Mouse (Mus musculus) forebrain, embryonic 13.5 days (tissue): ENCODE measurements around the gene Krtap11-1. TPM values are rescaled to one million over a fixed set of nuclear protein-coding genes. Genes with fewer than 3 reads are reported as not detected.

Experiments used
- ATAC-seq: fragments of 200-750 bp; cut with Nextera tagmentation; 2 replicates; pipeline ENCODE4 v1.8.0; 2017
- H3K27ac ChIP-seq: fragments of 300-500 bp; sonication (generic); 2 replicates; pipeline ENCODE4 v1.5.1; 2015; ENCODE audit warnings: inconsistent platforms, mild to moderate bottlenecking, moderate library complexity
- H3K27me3 ChIP-seq: fragments of 300-500 bp; sonication (generic); 2 replicates; pipeline ENCODE4 v1.6.1; 2015; ENCODE audit warnings: mild to moderate bottlenecking, inconsistent platforms
- H3K36me3 ChIP-seq: fragments of 300-500 bp; sonication (generic); 2 replicates; pipeline ENCODE4 v1.6.1; 2015; ENCODE audit warnings: mild to moderate bottlenecking, inconsistent platforms; ENCODE audit not compliant: poor library complexity, severe bottlenecking
- H3K4me1 ChIP-seq: fragments of 300-500 bp; sonication (generic); 2 replicates; pipeline ENCODE4 v1.6.1; 2015; ENCODE audit warnings: inconsistent platforms
- H3K4me2 ChIP-seq: fragments of 300-500 bp; sonication (generic); 2 replicates; pipeline ENCODE4 v1.6.1; 2015; ENCODE audit warnings: inconsistent platforms, mild to moderate bottlenecking, moderate library complexity
- H3K4me3 ChIP-seq: fragments of 300-500 bp; sonication (generic); 2 replicates; pipeline ENCODE4 v1.5.1; 2015; ENCODE audit warnings: mild to moderate bottlenecking, inconsistent platforms
- H3K9ac ChIP-seq: fragments of 300-500 bp; sonication (generic); 2 replicates; pipeline ENCODE4 v1.6.1; 2015; ENCODE audit warnings: mild to moderate bottlenecking, inconsistent platforms
- H3K9me3 ChIP-seq: fragments of 300-500 bp; sonication (generic); replicated peaks from 2 replicates; pipeline ENCODE4 v1.6.1; 2016; ENCODE audit warnings: inconsistent platforms
- WGBS: fragments of 180-500 bp; shearing (Covaris S2); methylation state at CpG from one replicate; pipeline ENCODE4 v1.1.7; 2015; 5-methylcytosine and 5-hydroxymethylcytosine counted together
- polyA plus RNA-seq: library from polyadenylated mRNA; unstranded; fragments of >200 nt; fragmentation: Nextera tagmentation; extraction: Ambion mirVana; gene quantifications from 2 replicates; pipeline ENCODE4 v1.2.1, GENCODE M21; 2015

Krtap11-1 gene
- polyA plus RNA-seq, 1 experiment from 2014 or later = not detected

DNA sequence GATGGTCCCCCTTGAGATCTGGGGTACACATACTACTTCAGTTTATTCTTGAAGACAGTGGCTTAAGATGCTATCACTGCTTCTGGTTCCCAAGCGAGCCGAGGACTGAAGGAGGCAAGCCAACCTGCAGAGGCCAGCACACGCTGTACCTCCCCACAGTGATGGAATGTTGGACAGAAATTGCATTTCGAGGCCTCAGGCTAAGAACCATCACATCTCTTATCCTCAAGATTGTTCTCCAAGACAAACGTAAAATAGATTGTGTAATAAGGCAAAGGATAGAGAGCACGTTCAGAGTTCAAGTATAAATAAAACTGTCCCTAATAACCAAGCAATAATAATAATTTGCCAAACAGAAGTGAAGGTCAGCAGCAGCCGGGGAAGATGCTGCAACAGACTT lies 2.8 kb downstream of the Krtap11-1 start:
- Histone ChIP-seq H3K4me3 (no peak overlapping the region), H3K9ac (no peak overlapping the region), H3K9me3 (no peaks in the 10 kb centered on the region), H3K4me1 (no peaks in the 10 kb centered on the region; the same call in 1 of the 2 replicates), H3K4me2 (no peak overlapping the region), H3K27ac (no peak overlapping the region), H3K36me3 (no peaks in the 10 kb centered on the region), H3K27me3 (no peaks in the 10 kb centered on the region)
- ATAC-seq = no peak
- 91% methylated on average over 7 of the region's 7 CpGs for WGBS

DNA sequence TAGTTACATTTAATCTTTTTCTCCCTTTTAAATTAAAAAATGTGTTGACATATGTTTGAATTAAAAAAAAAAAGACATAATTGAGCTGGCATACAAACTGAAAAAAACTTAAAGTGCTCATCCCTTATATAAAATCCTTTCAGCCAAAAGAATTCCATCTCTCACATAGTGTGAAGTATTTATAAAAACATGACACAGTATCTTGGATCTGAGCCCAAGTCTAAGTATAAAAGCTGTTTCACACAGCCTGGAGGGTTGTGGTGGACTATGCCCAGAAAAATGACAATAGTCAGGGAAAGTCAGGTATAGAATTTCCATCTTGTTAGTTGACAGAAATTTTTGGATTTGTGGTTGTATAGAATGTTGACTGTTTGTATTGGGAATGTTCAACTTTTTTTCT lies 20.7 kb downstream of the Krtap11-1 start:
- Histone ChIP-seq H3K36me3 (no peaks in the 10 kb centered on the region), H3K4me3 (no peak overlapping the region), H3K9ac (no peak overlapping the region), H3K27me3 (no peaks in the 10 kb centered on the region), H3K4me1 (no peaks in the 10 kb centered on the region), H3K4me2 (no peak overlapping the region), H3K9me3 (no peaks in the 10 kb centered on the region), H3K27ac (no peak overlapping the region)
- peak; percentile 68; the same call in 1 of the 2 replicates for ATAC-seq

DNA sequence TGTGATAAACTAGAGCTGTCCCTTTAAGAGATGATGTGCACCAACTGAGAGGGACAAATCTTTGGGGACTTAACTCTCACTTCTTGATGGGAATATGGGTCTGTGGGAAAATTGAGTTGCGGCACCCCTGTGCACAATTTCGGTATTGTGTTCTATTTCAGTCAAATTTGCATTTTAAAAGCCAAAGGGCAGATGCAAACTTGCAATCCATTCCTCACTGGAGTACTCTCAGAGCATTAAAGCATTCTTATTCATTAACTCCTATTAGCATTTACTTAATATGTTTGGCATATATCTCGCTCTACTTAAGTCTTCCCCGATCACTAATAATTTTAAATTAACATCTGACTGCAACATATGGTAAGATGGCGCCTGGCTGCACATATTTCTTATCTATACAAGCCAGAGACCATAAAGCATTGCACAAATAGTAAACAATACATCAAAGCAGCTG lies 32.9 kb downstream of the Krtap11-1 start:
- Histone ChIP-seq H3K9me3 (no peaks in the 10 kb centered on the region), H3K9ac (no peak overlapping the region), H3K4me1 (peaks cover 12% of the 10 kb centered on the region), H3K27me3 (no peaks in the 10 kb centered on the region), H3K36me3 (no peaks in the 10 kb centered on the region), H3K4me3 (no peak overlapping the region), H3K4me2 (no peak overlapping the region), H3K27ac (no peak overlapping the region)
- WGBS = 36% methylated on average over 5 of the region's 5 CpGs
- ATAC-seq = peak; percentile 70

DNA sequence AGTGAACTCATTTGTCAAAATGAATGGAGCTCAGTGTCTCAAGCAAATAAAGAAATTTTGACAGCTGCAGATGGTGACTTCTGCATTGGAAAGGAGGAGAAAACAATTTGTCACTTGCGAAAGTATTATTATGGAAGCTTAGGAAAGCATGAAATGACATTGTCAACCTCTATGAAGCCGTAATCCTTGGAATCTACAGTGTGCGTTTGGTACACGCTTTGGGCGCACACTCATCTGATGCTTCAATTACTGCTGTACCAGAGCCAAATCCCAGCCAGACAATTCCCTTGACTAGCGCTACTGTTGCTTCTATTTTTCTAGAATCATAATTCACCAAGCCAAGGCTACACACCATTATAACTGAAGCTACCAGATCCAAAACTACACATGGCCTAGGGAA lies 33.6 kb downstream of the Krtap11-1 start:
- Histone ChIP-seq H3K36me3 (no peaks in the 10 kb centered on the region), H3K27ac (no peak overlapping the region), H3K9me3 (no peaks in the 10 kb centered on the region), H3K4me1 (peaks cover 12% of the 10 kb centered on the region), H3K9ac (no peak overlapping the region), H3K4me3 (no peak overlapping the region), H3K27me3 (no peaks in the 10 kb centered on the region), H3K4me2 (no peak overlapping the region)
- WGBS = 78% methylated on average over 6 of the region's 6 CpGs
- no peak for ATAC-seq

DNA sequence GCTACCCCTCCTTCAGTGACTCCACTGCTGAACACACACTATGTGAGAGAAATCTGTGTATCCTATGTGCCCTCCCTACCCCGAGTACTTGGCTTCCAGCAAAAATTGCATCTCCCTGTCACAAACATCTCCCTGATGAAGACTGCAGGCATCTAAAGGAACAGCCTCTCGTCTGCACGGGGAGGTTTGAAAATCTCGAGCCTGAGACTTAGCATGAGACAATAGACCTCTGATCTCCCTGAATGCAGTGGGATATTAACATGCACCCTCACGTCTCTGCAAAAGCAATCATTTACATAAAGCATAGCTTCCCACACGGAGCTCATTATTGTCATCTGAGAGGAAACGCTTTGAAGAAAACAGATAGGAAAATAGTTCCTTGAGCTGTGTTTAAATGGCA lies 40.4 kb downstream of the Krtap11-1 start:
- H3K9ac ChIP-seq = peak overlapping the region; percentile 9; the same call in 1 of the 2 replicates
- H3K4me3 ChIP-seq = no peak overlapping the region
- no peaks in the 10 kb centered on the region for H3K9me3 ChIP-seq
- ATAC-seq = peak; percentile 85
- H3K4me1 ChIP-seq = peaks cover 28% of the 10 kb centered on the region
- WGBS = 2% methylated on average over 7 of the region's 7 CpGs
- H3K27me3 ChIP-seq = no peaks in the 10 kb centered on the region
- peak overlapping the region; percentile 72 for H3K27ac ChIP-seq
- H3K4me2 ChIP-seq = peak overlapping the region; percentile 42
- H3K36me3 ChIP-seq = no peaks in the 10 kb centered on the region

DNA sequence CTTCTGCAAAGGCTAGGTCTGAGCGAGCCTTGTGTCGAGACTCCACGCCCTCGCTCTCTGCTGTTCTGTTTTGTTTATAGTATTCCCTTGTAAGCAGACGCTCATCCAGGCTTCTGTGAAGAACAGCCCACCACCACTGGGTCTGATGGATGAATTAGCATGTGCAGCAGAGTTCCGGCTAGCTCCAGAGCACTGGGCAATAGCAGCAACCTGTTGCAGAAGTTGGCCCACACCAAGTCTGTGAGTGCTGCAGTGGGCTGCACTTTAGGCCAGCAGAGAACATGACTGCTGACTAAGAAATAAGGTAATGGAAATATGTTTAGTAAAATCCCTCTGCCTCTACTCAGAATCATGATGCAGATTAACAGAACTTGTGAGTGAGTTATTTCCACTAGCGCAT lies 41.1 kb downstream of the Krtap11-1 start:
- Histone ChIP-seq H3K4me2 (no peak overlapping the region), H3K36me3 (no peaks in the 10 kb centered on the region), H3K4me3 (no peak overlapping the region), H3K27ac (peak overlapping the region; percentile 72), H3K27me3 (no peaks in the 10 kb centered on the region), H3K9me3 (no peaks in the 10 kb centered on the region), H3K9ac (no peak overlapping the region), H3K4me1 (peaks cover 28% of the 10 kb centered on the region)
- peak; percentile 44 for ATAC-seq
- 37% methylated on average over 7 of the region's 7 CpGs for WGBS

DNA sequence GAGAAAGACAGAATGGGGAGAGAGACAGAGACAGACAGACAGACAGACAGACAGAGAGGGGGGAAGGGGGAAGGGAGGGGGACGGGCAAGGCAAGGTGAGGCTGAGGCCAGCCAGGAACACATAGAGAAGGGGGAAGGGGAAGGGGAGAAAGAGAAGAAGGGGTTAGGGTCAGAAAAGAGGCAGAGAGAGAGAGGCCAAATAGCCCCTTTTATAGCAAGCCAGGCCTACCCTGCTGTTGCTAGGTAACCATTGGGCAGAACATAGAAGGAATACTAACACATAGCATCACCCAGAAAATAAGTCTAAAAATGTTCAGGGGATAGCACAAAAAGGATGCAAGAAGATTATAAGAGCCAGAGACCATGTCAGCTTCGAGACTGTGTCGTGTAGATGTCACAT lies 42.6 kb downstream of the Krtap11-1 start:
- H3K27ac ChIP-seq = no peak overlapping the region
- no peak overlapping the region for H3K4me2 ChIP-seq
- WGBS = 63% methylated on average over 3 of the region's 3 CpGs
- no peaks in the 10 kb centered on the region for H3K9me3 ChIP-seq
- peaks cover 28% of the 10 kb centered on the region for H3K4me1 ChIP-seq
- H3K27me3 ChIP-seq = no peaks in the 10 kb centered on the region
- H3K36me3 ChIP-seq = no peaks in the 10 kb centered on the region
- H3K4me3 ChIP-seq = no peak overlapping the region
- ATAC-seq = no peak
- no peak overlapping the region for H3K9ac ChIP-seq

DNA sequence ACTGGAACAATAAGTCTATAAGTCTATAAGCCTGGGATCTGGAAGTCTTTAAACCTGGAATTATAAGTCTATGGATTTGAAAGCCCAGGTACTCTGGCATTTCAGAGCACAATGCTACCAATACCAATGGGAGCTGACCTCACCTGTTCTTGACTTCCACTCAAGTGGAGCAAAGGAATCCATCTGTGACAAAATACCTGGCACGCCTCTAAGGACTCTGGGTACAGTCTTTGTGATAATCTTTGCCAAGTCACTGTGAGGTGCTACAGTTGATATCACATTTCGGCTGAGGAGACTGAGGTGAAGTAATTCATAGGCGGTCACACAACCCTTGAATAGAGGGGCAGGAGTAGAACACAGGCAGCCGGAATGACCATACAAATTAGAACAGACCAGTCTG lies 50.0 kb downstream of the Krtap11-1 start:
- Histone ChIP-seq H3K4me3 (no peak overlapping the region), H3K27me3 (no peaks in the 10 kb centered on the region), H3K4me2 (no peak overlapping the region), H3K36me3 (no peaks in the 10 kb centered on the region), H3K4me1 (no peaks in the 10 kb centered on the region), H3K27ac (no peak overlapping the region), H3K9me3 (no peaks in the 10 kb centered on the region), H3K9ac (no peak overlapping the region)
- WGBS = 90% methylated on average over 4 of the region's 4 CpGs
- no peak for ATAC-seq

DNA sequence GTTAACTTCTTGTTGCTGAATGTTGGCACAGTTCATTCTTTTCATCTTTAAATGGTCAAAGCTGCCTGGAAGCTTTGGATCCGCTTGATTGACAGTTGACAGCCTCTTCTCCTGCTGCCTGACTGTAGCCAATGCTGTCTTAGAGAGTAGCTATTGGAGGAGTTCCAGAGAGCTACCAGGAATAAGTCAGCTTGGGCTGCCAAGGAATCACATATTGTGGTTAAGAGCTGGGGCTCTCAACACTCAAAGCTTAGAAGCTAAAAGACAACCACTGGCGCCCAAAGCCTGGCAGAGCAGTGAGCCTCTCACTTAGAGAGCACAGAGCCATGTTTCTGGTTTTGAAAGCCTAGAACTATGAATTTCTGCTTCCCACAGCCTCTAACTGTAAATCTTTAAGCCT lies 50.4 kb downstream of the Krtap11-1 start:
- Histone ChIP-seq H3K9me3 (no peaks in the 10 kb centered on the region), H3K9ac (no peak overlapping the region), H3K27ac (no peak overlapping the region), H3K4me2 (no peak overlapping the region), H3K36me3 (no peaks in the 10 kb centered on the region), H3K27me3 (no peaks in the 10 kb centered on the region), H3K4me3 (no peak overlapping the region), H3K4me1 (no peaks in the 10 kb centered on the region)
- 93% methylated on average over 2 of the region's 2 CpGs for WGBS
- ATAC-seq = peak; percentile 60; the same call in 1 of the 2 replicates

Other genes starting within 250 kb of the Krtap11-1 start
- gene Krtap21-1, start 167.3 kb downstream of the Krtap11-1 start, polyA plus RNA-seq = not detected in 2 replicates
- not detected in 2 replicates for gene Krtap6-2, start 151.1 kb downstream of the Krtap11-1 start, polyA plus RNA-seq
- not detected in 2 replicates for gene Krtap8-1, start 83.2 kb downstream of the Krtap11-1 start, polyA plus RNA-seq
- gene Krtap7-1, start 62.9 kb downstream of the Krtap11-1 start, polyA plus RNA-seq = not detected in 2 replicates